Mouse (Mus musculus): ENCODE data around the gene Pinlyp. TPM values are rescaled to one million over a fixed set of nuclear protein-coding genes. Genes with fewer than 3 reads are reported as not detected.

Gene Pinlyp
- polyA plus RNA-seq (2012; rRNA removed) = 0.13 TPM in 1 of 2 replicates, not detected in the other

DNA sequence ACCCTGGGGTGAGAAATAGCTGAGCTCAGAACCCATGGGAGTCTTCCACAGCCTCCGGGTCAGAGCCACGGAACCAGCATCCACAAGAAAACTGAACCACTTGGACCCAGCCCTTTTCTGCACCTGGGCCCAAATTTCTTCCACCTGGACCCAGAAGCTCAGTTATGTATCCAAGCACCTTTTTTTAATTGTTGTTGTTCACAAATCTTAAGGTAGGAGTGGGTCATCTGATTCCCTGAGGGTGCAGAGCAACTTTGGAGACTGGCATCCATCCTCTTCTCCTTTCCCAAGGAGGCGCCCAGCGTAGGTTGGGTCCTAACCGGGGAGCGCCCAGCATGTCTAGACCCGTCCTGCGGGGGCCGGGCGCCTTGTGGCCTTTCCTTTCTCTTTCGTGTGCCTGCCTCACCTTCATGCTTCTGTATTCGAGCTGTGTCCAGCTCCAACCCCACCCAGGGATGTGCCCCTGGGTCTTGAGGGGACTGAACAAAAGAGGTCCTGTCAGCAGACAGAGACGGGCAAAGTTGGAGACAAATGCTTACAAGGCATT, at the start of gene Pinlyp, which contains the start of gene Xrcc1:
Gene Pinlyp (minus strand): TSS at position 51 of the 547 bp plus-strand sequence.
Gene Xrcc1 (plus strand): TSS at position 222 of the 547 bp plus-strand sequence.
- H3K36me3 ChIP-seq (ENCODE audit: control insufficient read depth, insufficient read depth, low read length) = no peaks in the 10 kb centered on the region
- peaks cover 3% of the 10 kb centered on the region for H3K4me1 ChIP-seq (ENCODE audit: control insufficient read depth, insufficient read depth, insufficient read length, low read length)
- WGBS = 30% methylated on average over 13 of the region's 13 CpGs
- no peaks in the 10 kb centered on the region for H3K27me3 ChIP-seq (ENCODE audit: control insufficient read depth, insufficient read depth, low read length)
- TF ChIP-seq POLR2A (IDR thresholded peaks at IDR 0.05; ENCODE audit: low read depth, low read length) = no peak
- TF ChIP-seq CTCF (IDR thresholded peaks at IDR 0.05; ENCODE audit: extremely low read depth, insufficient read length, insufficient replicate concordance, low read depth, low read length) = no peak
- peak within 1 kb of the TSS; percentile 64 for H3K27ac ChIP-seq (ENCODE audit: insufficient read depth, low read depth, low read length)
- H3K4me3 ChIP-seq (ENCODE audit: low read depth, low read length) = peak within 1 kb of the TSS; percentile 85

DNA sequence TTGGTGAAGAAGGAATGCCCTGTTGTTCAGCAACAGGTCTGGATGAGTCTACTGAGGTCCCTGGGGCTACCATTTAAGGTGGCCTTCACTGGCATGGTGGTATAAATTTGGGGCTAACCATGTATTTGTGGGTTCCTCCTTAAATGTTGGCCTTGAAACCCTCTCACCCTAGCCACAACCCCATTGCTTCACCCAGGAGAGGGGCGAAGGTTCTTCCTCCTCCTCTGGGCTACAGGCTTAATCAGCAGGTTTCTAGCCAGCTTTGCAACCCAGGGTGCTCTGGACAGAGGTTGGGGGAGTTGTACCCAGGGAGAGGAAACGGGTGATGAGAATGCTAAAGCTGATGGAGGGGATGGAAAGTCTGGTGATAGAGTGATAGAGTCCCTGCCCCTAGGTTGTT, 49.5 kb upstream of the Pinlyp start:
- H3K36me3 ChIP-seq (ENCODE audit: control insufficient read depth, insufficient read depth, low read length) = no peaks in the 10 kb centered on the region
- H3K4me1 ChIP-seq (ENCODE audit: control insufficient read depth, insufficient read depth, insufficient read length, low read length) = peaks cover 15% of the 10 kb centered on the region; the same call in 1 of the 2 replicates
- no peak overlapping the region for H3K27ac ChIP-seq (ENCODE audit: insufficient read depth, low read depth, low read length)
- H3K4me3 ChIP-seq (ENCODE audit: low read depth, low read length) = no peak overlapping the region
- WGBS = 54% methylated on average over 2 of the region's 2 CpGs
- TF ChIP-seq CTCF (IDR thresholded peaks at IDR 0.05; ENCODE audit: extremely low read depth, insufficient read length, insufficient replicate concordance, low read depth, low read length) = no peak
- TF ChIP-seq POLR2A (IDR thresholded peaks at IDR 0.05; ENCODE audit: low read depth, low read length) = no peak
- no peaks in the 10 kb centered on the region for H3K27me3 ChIP-seq (ENCODE audit: control insufficient read depth, insufficient read depth, low read length)

DNA sequence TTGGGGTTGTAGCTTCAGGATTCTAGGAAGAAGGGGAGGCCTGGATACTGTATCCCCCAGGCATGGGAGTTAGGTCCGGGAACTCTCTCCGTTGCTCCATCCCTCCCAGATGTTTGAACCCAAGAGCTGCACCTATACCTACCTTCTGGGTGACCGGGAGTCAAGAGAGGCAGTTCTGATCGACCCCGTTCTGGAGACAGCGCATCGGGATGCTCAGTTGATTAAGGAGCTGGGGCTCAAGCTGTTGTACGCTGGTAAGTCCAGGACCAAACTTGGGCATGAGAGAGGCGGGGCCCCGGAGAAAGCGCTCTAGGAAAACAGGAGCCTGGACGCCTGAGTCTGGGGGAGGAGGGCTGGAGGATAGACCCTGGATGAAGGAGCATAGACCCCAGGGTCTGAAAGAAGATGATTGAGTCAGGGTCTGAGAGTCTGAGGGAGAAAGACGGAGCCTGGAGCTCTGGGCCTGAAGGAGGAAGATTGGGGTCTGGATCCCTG, 48.4 kb upstream of the Pinlyp start:
- Histone ChIP-seq H3K27me3 (ENCODE audit: control insufficient read depth, insufficient read depth, low read length) (no peaks in the 10 kb centered on the region), H3K36me3 (ENCODE audit: control insufficient read depth, insufficient read depth, low read length) (no peaks in the 10 kb centered on the region), H3K4me1 (ENCODE audit: control insufficient read depth, insufficient read depth, insufficient read length, low read length) (peaks cover 15% of the 10 kb centered on the region; the same call in 1 of the 2 replicates), H3K4me3 (ENCODE audit: low read depth, low read length) (peak overlapping the region; percentile 85), H3K27ac (ENCODE audit: insufficient read depth, low read depth, low read length) (no peak overlapping the region)
- WGBS = 13% methylated on average over 13 of the region's 13 CpGs
- TF ChIP-seq CTCF (IDR thresholded peaks at IDR 0.05; ENCODE audit: extremely low read depth, insufficient read length, insufficient replicate concordance, low read depth, low read length) = no peak
- TF ChIP-seq POLR2A (IDR thresholded peaks at IDR 0.05; ENCODE audit: low read depth, low read length) = no peak

DNA sequence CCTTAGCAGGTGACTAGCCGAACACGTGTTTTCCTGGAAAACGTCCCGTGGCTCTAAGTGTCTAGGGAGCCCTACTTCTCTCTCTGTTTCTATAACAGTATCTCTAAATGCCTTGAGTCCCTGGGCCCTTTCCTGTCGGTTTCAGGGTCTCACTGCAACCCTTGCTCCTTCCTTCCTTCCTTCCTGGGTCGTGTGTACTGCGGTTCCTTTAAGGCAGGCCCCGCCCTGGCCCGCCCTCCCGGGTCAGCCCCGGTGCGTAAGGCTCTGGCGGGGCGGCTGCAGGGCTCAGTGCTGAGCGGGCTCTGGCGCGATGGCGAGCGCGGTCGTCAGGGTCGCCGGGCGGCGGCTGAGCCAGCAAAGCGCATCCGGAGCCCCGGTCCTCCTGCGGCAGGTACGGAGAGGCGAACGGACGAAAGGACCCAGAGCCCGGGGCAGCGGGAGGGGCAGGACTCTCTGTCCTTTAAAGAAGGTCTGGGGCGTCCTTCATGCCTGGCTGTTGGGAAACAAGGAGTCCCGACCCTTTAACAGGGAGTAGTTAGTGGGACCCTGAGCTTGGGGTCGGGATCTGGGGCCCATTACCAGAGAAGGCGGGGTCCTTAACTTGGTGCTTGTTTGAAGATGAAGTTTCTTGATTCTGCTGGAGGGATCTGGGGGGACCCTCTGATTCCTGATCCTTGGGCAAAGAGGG, 47.8 kb upstream of the Pinlyp start:
- Histone ChIP-seq H3K27me3 (ENCODE audit: control insufficient read depth, insufficient read depth, low read length) (no peaks in the 10 kb centered on the region), H3K36me3 (ENCODE audit: control insufficient read depth, insufficient read depth, low read length) (no peaks in the 10 kb centered on the region), H3K27ac (ENCODE audit: insufficient read depth, low read depth, low read length) (no peak overlapping the region), H3K4me3 (ENCODE audit: low read depth, low read length) (peak overlapping the region; percentile 85), H3K4me1 (ENCODE audit: control insufficient read depth, insufficient read depth, insufficient read length, low read length) (peaks cover 15% of the 10 kb centered on the region; the same call in 1 of the 2 replicates)
- WGBS = under 1% methylated on average over 39 of the region's 39 CpGs
- 0 out of 2 replicates have a peak, but pooled peaks have one; percentile 10 for TF ChIP-seq CTCF (IDR thresholded peaks at IDR 0.05; ENCODE audit: extremely low read depth, insufficient read length, insufficient replicate concordance, low read depth, low read length)
- TF ChIP-seq POLR2A (IDR thresholded peaks at IDR 0.05; ENCODE audit: low read depth, low read length) = peak; percentile 79

DNA sequence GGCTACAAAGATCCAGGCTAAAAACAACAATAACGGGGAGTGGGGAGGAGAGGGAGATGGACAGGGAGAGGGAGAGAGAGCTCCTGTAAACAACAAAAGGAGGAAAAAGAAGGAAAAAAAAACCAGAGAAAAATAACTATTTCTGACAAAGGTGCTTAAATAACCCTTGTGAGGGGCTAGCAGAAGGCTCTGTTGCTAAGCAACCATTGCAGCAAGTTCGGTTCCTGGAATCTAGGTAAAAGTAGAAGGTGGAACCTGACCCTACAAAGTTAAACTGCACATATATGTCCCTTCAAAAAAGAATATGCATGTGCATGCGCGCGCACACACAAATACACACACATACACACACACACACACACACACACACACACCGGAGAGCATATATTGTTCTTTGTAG, 46.9 kb upstream of the Pinlyp start:
- no peak for TF ChIP-seq POLR2A (IDR thresholded peaks at IDR 0.05; ENCODE audit: low read depth, low read length)
- no peak for TF ChIP-seq CTCF (IDR thresholded peaks at IDR 0.05; ENCODE audit: extremely low read depth, insufficient read length, insufficient replicate concordance, low read depth, low read length)
- Histone ChIP-seq H3K27me3 (ENCODE audit: control insufficient read depth, insufficient read depth, low read length) (no peaks in the 10 kb centered on the region), H3K27ac (ENCODE audit: insufficient read depth, low read depth, low read length) (no peak overlapping the region), H3K4me1 (ENCODE audit: control insufficient read depth, insufficient read depth, insufficient read length, low read length) (peaks cover 21% of the 10 kb centered on the region; the same call in 1 of the 2 replicates), H3K4me3 (ENCODE audit: low read depth, low read length) (no peak overlapping the region), H3K36me3 (ENCODE audit: control insufficient read depth, insufficient read depth, low read length) (no peaks in the 10 kb centered on the region)
- WGBS = 90% methylated on average over 6 of the region's 6 CpGs

DNA sequence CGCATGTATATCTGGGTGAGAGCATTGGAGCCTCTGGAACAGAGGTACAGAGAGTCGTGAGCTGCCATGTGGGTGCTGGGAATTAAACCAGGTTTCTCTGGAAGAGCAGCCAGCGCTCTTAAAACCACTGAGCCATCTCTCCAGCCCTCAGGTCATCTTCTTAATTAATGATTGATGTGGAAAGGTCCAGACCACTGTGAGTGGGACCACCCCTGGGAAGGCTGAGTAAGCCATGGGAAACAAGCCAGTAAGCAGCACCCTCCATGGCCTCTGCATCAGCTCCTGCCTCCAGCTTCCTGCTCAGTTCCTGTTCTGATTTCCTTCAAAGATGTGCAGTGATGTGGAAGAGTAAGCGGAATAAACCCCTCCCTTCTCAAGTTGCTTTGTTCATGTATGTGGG, 46.2 kb upstream of the Pinlyp start:
- Histone ChIP-seq H3K4me3 (ENCODE audit: low read depth, low read length) (no peak overlapping the region), H3K4me1 (ENCODE audit: control insufficient read depth, insufficient read depth, insufficient read length, low read length) (peaks cover 27% of the 10 kb centered on the region), H3K27ac (ENCODE audit: insufficient read depth, low read depth, low read length) (no peak overlapping the region), H3K36me3 (ENCODE audit: control insufficient read depth, insufficient read depth, low read length) (no peaks in the 10 kb centered on the region), H3K27me3 (ENCODE audit: control insufficient read depth, insufficient read depth, low read length) (no peaks in the 10 kb centered on the region)
- no peak for TF ChIP-seq CTCF (IDR thresholded peaks at IDR 0.05; ENCODE audit: extremely low read depth, insufficient read length, insufficient replicate concordance, low read depth, low read length)
- no peak for TF ChIP-seq POLR2A (IDR thresholded peaks at IDR 0.05; ENCODE audit: low read depth, low read length)
- WGBS = 54% methylated on average over 4 of the region's 4 CpGs

DNA sequence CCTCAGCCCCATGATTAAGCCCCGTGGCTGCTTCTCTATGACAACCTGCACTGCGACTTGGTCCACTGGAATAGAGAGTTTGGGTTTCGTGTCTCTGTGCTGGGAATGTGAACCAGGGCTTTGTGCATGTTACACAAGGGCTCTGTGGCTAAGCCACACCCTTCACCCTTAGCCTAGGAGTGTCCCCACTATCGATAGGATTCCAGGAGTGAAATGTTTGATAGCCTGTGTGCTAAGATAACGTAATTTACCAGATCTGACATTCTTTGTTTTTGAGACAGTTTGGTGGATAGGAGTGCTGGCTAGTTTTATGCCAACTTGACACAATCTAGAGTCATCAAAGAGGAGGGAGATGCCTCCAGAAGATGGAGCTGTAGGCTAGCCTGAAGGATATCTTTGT, 45.8 kb upstream of the Pinlyp start:
- H3K36me3 ChIP-seq (ENCODE audit: control insufficient read depth, insufficient read depth, low read length) = no peaks in the 10 kb centered on the region
- TF ChIP-seq CTCF (IDR thresholded peaks at IDR 0.05; ENCODE audit: extremely low read depth, insufficient read length, insufficient replicate concordance, low read depth, low read length) (no peak), POLR2A (IDR thresholded peaks at IDR 0.05; ENCODE audit: low read depth, low read length) (no peak)
- no peak overlapping the region for H3K4me3 ChIP-seq (ENCODE audit: low read depth, low read length)
- WGBS = 25% methylated on average over 5 of the region's 5 CpGs
- H3K27me3 ChIP-seq (ENCODE audit: control insufficient read depth, insufficient read depth, low read length) = no peaks in the 10 kb centered on the region
- H3K27ac ChIP-seq (ENCODE audit: insufficient read depth, low read depth, low read length) = no peak overlapping the region
- peaks cover 28% of the 10 kb centered on the region for H3K4me1 ChIP-seq (ENCODE audit: control insufficient read depth, insufficient read depth, insufficient read length, low read length)
